Mouse (Mus musculus): ENCODE data around the gene Blvrb.
"Not testable (repeated sequence)": the region's sequence is repeated elsewhere in the genome, so short reads cannot be mapped to it uniquely, and the experiment has no call there.

Gene Blvrb

DNA sequence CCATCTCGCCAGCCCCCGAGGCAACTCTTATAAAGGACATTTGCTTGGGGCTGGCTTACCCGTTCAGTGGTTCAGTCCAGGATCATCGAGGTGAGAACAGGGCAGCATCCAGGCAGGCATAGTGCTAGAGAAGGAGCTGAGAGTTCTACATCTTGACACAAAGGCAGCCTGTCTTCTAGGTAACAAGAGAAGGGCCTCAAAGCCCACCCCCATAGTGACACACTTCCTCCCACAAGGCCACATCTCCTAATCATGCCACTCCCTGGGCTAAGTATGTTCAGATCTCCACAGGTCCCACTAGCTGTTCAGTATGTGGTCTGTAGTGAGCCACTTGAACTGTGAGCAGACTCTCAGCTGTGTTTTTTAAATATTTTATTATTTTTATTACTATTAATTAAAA, 36.1 kb downstream of the Blvrb start:
- no peak for DNase-seq (ENCODE audit: low spot score)

GRCm38 (mm10) chr7:27486102-27486769, 38.5 kb downstream of the Blvrb start:
- no peak for DNase-seq (ENCODE audit: low spot score)

DNA sequence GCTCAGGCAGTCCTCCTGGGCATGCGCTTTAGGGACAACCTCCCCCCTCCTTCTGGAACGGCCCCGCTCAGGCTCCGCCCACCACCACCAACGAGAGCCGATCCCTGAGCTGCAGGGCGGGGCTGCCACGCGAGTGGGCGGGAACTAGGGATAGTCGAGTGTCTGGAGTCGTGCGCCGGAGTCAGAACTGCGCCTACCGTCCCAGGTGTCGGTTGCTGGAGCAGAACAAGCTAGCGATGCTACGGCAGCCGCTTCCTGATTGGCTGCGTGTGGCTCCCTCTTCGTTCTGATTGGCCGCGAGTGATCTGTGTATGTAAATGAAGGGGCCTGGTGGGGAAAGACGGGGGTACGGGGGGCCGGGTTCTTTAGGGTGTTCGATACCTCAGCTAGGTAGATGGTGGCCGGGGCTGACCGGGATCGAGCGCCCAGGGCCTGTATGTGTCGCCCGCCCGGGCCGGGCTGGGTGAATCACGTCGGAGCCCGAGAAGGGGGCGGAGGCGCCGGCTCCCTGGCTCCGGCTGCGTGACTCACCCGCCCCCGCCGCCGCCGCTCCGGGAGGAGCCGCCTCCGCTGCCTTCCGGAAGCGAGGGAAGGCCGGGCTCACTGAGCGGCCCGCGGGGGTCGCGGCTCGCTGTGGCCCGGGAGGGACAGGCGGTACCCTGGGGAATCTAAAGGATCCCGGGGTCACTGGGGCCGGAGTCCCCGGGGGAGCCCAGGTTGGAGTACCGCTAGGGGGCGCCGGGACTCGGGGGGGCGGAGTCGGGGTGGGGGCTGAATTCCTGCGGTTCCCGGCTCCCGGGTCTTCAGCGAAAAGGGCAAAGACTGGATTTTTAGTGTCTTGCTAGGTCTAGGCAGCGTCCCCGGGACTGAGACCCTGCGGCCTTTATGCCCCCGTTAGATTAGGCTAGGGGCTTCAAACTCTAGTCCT, 39.3 kb downstream of the Blvrb start, which contains the start of gene Sertad1:
TSS of gene Sertad1 (plus strand) at position 141 of the 928 bp plus-strand sequence.
- DNase-seq (ENCODE audit: low spot score): peak; percentile 100

DNA sequence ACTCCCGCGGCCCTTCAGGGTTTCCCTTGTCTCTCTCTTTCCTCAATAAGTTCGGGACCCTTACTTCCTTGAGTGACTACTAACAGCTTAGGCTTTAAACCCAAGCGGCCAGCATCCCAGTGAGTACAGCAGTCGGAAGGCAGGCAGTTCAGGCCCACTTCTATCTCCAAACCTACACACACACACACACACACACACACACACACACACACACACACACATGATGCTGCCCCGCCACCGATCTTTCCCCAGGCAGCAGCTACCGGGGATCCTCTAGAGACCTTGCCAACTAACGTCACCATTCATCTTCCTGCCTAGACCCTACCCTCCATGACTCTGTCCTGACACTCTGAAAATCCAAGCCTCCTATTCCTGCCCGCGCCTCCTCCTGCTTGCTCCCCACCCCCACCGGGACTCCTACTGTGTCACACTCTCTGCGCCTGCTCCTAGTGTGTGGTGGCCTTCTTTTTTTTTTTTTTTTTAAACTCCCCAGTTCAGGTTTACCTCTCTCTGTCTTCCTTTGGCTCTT, 40.0 kb downstream of the Blvrb start:
- DNase-seq (ENCODE audit: low spot score): peak; percentile 57

GRCm38 (mm10) chr7:27489270-27489869, 41.6 kb downstream of the Blvrb start:
- no peak for DNase-seq (ENCODE audit: low spot score)

DNA sequence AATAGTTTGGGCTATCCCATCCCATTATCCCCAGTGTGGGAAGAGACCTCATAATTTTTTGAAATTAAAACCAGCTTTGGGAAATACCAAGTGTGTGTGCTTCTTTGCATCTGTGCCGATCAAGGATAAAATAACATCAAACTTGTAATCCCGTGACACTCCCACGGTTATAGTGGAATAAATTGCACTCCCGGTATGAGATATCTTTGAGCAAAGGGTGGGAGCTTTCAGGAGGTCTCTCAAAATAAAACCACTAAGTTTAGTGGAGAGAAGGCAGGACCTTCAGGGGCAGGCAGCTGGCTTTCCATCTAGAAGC, 42.4 kb downstream of the Blvrb start:
- no peak for DNase-seq (ENCODE audit: low spot score)

DNA sequence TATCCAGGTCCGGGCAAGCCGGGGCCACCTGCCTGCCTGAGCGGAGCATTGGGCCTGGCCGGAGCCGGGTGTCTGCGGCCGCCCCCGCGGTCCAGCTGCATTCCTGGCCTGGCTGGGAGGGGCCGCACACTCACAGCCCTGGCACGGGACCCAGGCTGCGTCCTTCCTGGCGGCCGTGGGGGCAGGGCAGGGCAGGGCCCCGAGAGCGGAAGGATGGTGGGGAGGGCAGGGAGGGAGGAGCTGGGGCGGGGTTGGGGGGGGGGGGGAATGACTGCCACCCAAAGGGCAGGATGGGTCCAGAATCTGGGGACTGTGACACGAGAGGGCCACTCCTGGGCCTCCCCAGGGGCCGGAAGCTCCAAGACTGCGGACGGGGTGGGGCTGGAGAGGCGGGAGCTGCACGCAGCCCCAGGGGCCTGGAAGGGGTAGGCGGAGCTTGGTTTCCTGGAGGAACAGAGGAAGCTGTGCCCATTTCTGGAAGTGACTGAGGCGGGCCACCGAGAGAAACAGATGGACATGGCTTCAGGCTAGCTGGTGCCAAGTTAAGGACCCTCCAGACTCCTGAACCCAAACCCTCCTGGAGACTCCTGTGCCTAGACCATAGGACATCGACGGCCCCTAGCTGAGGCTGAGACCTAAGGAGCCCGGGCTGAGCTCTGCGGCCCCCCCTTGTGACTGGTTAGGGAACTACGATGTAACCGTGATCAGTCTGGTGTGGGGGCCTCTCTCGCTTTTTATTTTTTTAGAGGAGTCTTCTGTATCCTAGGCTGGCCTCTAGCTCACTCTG, 43.0 kb downstream of the Blvrb start:
- DNase-seq (ENCODE audit: low spot score): peak; percentile 92

DNA sequence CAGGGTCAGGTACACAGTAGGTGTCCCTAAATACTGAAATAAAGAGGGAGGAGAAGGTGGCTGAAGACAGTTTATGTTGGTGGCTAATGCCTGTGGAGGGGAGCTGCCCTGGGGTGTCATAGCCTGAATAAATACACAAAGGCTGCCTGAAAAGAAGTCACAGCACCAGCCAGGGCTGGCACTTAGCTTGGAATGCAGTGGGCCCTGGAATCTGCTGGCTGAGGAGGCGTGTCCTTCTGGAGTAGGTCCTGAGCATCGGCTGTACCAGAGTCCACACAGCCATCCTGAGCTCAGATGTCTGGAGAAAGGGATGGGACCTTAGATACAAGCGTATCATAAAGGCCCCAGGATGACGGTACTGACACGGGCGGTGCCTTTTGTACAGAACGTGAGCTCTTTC, 44.1 kb downstream of the Blvrb start:
- no peak for DNase-seq (ENCODE audit: low spot score)

- DNase-seq (ENCODE audit: low spot score): no peak
Observed at GRCm38 (mm10) chr7:27493022-27493421, 45.2 kb downstream of the Blvrb start.

GRCm38 (mm10) chr7:27493450-27493849, 45.7 kb downstream of the Blvrb start:
- no peak for DNase-seq (ENCODE audit: low spot score)

GRCm38 (mm10) chr7:27494659-27495367, 47.0 kb downstream of the Blvrb start:
- not testable (repeated sequence) for DNase-seq (ENCODE audit: low spot score)

- no peak for DNase-seq (ENCODE audit: low spot score)
Observed at GRCm38 (mm10) chr7:27499036-27499435, 51.3 kb downstream of the Blvrb start, which contains the start of gene Prx. Gene Prx, plus strand, starts transcription at chr7:27499324.

- DNase-seq (ENCODE audit: low spot score): no peak
Observed at GRCm38 (mm10) chr7:27501620-27502019, 53.8 kb downstream of the Blvrb start.

- no peak for DNase-seq (ENCODE audit: low spot score)
Observed at GRCm38 (mm10) chr7:27506765-27507370, 59.1 kb downstream of the Blvrb start.

GRCm38 (mm10) chr7:27507711-27508647, 60.2 kb downstream of the Blvrb start:
- peak; percentile 96 for DNase-seq (ENCODE audit: low spot score)

DNA sequence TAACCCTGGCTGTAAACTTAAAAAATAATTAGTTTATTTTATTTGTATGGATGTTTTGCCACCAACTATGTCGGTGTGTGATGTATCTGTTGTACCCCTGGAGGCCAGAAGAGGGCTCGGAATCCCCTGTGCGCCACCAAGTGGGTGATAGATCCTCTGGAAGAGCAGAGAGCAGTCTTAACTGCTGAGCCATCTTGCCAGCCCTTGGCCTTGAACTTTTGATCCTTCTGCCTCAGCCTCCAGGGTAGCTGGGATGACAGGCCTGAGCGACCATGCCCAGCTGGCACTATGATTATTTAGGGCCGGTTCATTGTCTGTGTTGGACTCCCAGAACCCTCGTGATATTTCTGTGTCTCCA, 60.8 kb downstream of the Blvrb start:
- peak; percentile 49 for DNase-seq (ENCODE audit: low spot score)

GRCm38 (mm10) chr7:27510809-27511208, 63.0 kb downstream of the Blvrb start:
- no peak for DNase-seq (ENCODE audit: low spot score)

DNA sequence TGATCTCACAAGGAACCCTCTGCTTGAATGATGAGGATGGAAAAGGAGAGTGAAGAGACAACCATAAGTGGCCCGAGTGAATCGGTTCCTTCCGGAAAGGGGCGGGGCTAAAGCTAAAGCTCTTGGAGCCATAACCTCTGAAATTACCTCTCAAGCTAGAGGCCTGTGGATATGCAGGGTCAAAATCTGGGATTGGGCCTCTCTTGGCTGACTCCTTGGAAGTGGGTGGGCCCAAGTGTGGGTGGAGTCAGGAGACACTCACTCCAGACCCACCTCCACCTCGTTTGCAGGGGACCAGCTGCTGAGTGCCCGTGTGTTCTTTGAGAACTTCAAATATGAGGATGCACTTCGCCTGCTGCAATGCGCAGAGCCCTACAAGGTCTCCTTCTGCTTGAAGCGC, 67.2 kb downstream of the Blvrb start:
- DNase-seq (ENCODE audit: low spot score): no peak

Data from ovary, adult 18-20 months (tissue).